Mouse (Mus musculus): ENCODE data around the gene Dusp6. TPM values are rescaled to one million over a fixed set of nuclear protein-coding genes. Genes with fewer than 3 reads are reported as not detected.

Dusp6 gene
- polyA plus RNA-seq, 1 experiment from 2014 or later: 35.2 TPM

GRCm38 (mm10) chr10:99242721-99243120, 20.3 kb upstream of the Dusp6 start:
- 75% methylated on average over 10 of the region's 10 CpGs for WGBS
- no peaks in the 10 kb centered on the region for H3K27me3 ChIP-seq (replicated peaks; ENCODE audit: control insufficient read depth, insufficient read depth, low read length)

GRCm38 (mm10) chr10:99243907-99244489, 19.0 kb upstream of the Dusp6 start:
- Histone ChIP-seq H3K4me2 (ENCODE audit: low read length) (no peak overlapping the region), H3K27me3 (replicated peaks; ENCODE audit: control insufficient read depth, insufficient read depth, low read length) (no peaks in the 10 kb centered on the region), H3K4me3 (ENCODE audit: low read length) (no peak overlapping the region), H3K4me1 (ENCODE audit: control insufficient read depth, insufficient read depth, low read depth, low read length) (no peaks in the 10 kb centered on the region), H3K36me3 (ENCODE audit: control insufficient read depth, insufficient read depth, low read length) (no peaks in the 10 kb centered on the region), H3K27ac (ENCODE audit: low read depth, low read length) (no peak overlapping the region), H3K9me3 (ENCODE audit: control insufficient read depth, low read length) (no peaks in the 10 kb centered on the region), H3K9ac (ENCODE audit: low read depth, low read length) (no peak overlapping the region)
- ATAC-seq: no peak
- 77% methylated on average over 5 of the region's 5 CpGs for WGBS

More at GRCm38 (mm10) chr10:99242721-99243120, 20.3 kb upstream of the Dusp6 start:
- Histone ChIP-seq H3K4me1 (ENCODE audit: control insufficient read depth, insufficient read depth, low read depth, low read length) (no peaks in the 10 kb centered on the region), H3K4me3 (ENCODE audit: low read length) (no peak overlapping the region), H3K27ac (ENCODE audit: low read depth, low read length) (no peak overlapping the region), H3K36me3 (ENCODE audit: control insufficient read depth, insufficient read depth, low read length) (no peaks in the 10 kb centered on the region), H3K9ac (ENCODE audit: low read depth, low read length) (no peak overlapping the region), H3K4me2 (ENCODE audit: low read length) (no peak overlapping the region), H3K9me3 (ENCODE audit: control insufficient read depth, low read length) (no peaks in the 10 kb centered on the region)
- no peak for ATAC-seq

- Histone ChIP-seq H3K4me1 (ENCODE audit: control insufficient read depth, insufficient read depth, low read depth, low read length) (no peaks in the 10 kb centered on the region), H3K4me2 (ENCODE audit: low read length) (no peak overlapping the region), H3K27ac (ENCODE audit: low read depth, low read length) (no peak overlapping the region), H3K9ac (ENCODE audit: low read depth, low read length) (no peak overlapping the region), H3K27me3 (replicated peaks; ENCODE audit: control insufficient read depth, insufficient read depth, low read length) (no peaks in the 10 kb centered on the region), H3K9me3 (ENCODE audit: control insufficient read depth, low read length) (no peaks in the 10 kb centered on the region), H3K4me3 (ENCODE audit: low read length) (no peak overlapping the region), H3K36me3 (ENCODE audit: control insufficient read depth, insufficient read depth, low read length) (no peaks in the 10 kb centered on the region)
- WGBS: 76% methylated on average over 7 of the region's 7 CpGs
- ATAC-seq: no peak
These were observed 18.3 kb upstream of the Dusp6 start for GRCm38 (mm10) chr10:99244655-99245260.

GRCm38 (mm10) chr10:99246797-99247508, 16.1 kb upstream of the Dusp6 start:
- 56% methylated on average over 20 of the region's 20 CpGs for WGBS
- peak; percentile 56 for ATAC-seq
- H3K4me1 ChIP-seq (ENCODE audit: control insufficient read depth, insufficient read depth, low read depth, low read length): no peaks in the 10 kb centered on the region

GRCm38 (mm10) chr10:99250874-99251281, 12.2 kb upstream of the Dusp6 start:
- no peak for ATAC-seq
- H3K9me3 ChIP-seq (ENCODE audit: control insufficient read depth, low read length): no peaks in the 10 kb centered on the region
- no peaks in the 10 kb centered on the region for H3K36me3 ChIP-seq (ENCODE audit: control insufficient read depth, insufficient read depth, low read length)
- H3K4me2 ChIP-seq (ENCODE audit: low read length): no peak overlapping the region
- H3K27me3 ChIP-seq (replicated peaks; ENCODE audit: control insufficient read depth, insufficient read depth, low read length): no peaks in the 10 kb centered on the region
- H3K9ac ChIP-seq (ENCODE audit: low read depth, low read length): no peak overlapping the region
- no peak overlapping the region for H3K4me3 ChIP-seq (ENCODE audit: low read length)
- no peaks in the 10 kb centered on the region for H3K4me1 ChIP-seq (ENCODE audit: control insufficient read depth, insufficient read depth, low read depth, low read length)
- no peak overlapping the region for H3K27ac ChIP-seq (ENCODE audit: low read depth, low read length)
- WGBS: 76% methylated on average over 11 of the region's 11 CpGs

More at GRCm38 (mm10) chr10:99246797-99247508, 16.1 kb upstream of the Dusp6 start:
- H3K4me3 ChIP-seq (ENCODE audit: low read length): peak overlapping the region; percentile 23
- H3K36me3 ChIP-seq (ENCODE audit: control insufficient read depth, insufficient read depth, low read length): no peaks in the 10 kb centered on the region
- H3K27me3 ChIP-seq (replicated peaks; ENCODE audit: control insufficient read depth, insufficient read depth, low read length): no peaks in the 10 kb centered on the region
- no peak overlapping the region for H3K27ac ChIP-seq (ENCODE audit: low read depth, low read length)
- H3K9me3 ChIP-seq (ENCODE audit: control insufficient read depth, low read length): no peaks in the 10 kb centered on the region
- peak overlapping the region; percentile 46 for H3K4me2 ChIP-seq (ENCODE audit: low read length)
- H3K9ac ChIP-seq (ENCODE audit: low read depth, low read length): peak overlapping the region; percentile 32; the same call in 1 of the 2 replicates

GRCm38 (mm10) chr10:99253412-99253811, 9.6 kb upstream of the Dusp6 start:
- Histone ChIP-seq H3K36me3 (ENCODE audit: control insufficient read depth, insufficient read depth, low read length) (no peaks in the 10 kb centered on the region), H3K27me3 (replicated peaks; ENCODE audit: control insufficient read depth, insufficient read depth, low read length) (no peaks in the 10 kb centered on the region), H3K4me1 (ENCODE audit: control insufficient read depth, insufficient read depth, low read depth, low read length) (no peaks in the 10 kb centered on the region), H3K27ac (ENCODE audit: low read depth, low read length) (no peak overlapping the region), H3K4me3 (ENCODE audit: low read length) (no peak overlapping the region), H3K9ac (ENCODE audit: low read depth, low read length) (no peak overlapping the region), H3K9me3 (ENCODE audit: control insufficient read depth, low read length) (no peaks in the 10 kb centered on the region), H3K4me2 (ENCODE audit: low read length) (no peak overlapping the region)
- 87% methylated on average over 2 of the region's 2 CpGs for WGBS
- ATAC-seq: no peak

GRCm38 (mm10) chr10:99255830-99256570, 7.0 kb upstream of the Dusp6 start:
- H3K9me3 ChIP-seq (ENCODE audit: control insufficient read depth, low read length): no peaks in the 10 kb centered on the region
- no peaks in the 10 kb centered on the region; the same call in 1 of the 2 replicates for H3K4me1 ChIP-seq (ENCODE audit: control insufficient read depth, insufficient read depth, low read depth, low read length)
- H3K4me3 ChIP-seq (ENCODE audit: low read length): no peak overlapping the region
- no peak overlapping the region for H3K4me2 ChIP-seq (ENCODE audit: low read length)
- ATAC-seq: no peak
- WGBS: 86% methylated on average over 10 of the region's 10 CpGs
- no peak overlapping the region for H3K27ac ChIP-seq (ENCODE audit: low read depth, low read length)
- no peaks in the 10 kb centered on the region for H3K27me3 ChIP-seq (replicated peaks; ENCODE audit: control insufficient read depth, insufficient read depth, low read length)
- H3K36me3 ChIP-seq (ENCODE audit: control insufficient read depth, insufficient read depth, low read length): no peaks in the 10 kb centered on the region
- no peak overlapping the region for H3K9ac ChIP-seq (ENCODE audit: low read depth, low read length)

- Histone ChIP-seq H3K4me2 (ENCODE audit: low read length) (no peak overlapping the region), H3K4me1 (ENCODE audit: control insufficient read depth, insufficient read depth, low read depth, low read length) (no peaks in the 10 kb centered on the region; the same call in none of the 2 replicates), H3K9ac (ENCODE audit: low read depth, low read length) (no peak overlapping the region), H3K4me3 (ENCODE audit: low read length) (no peak overlapping the region), H3K27me3 (replicated peaks; ENCODE audit: control insufficient read depth, insufficient read depth, low read length) (no peaks in the 10 kb centered on the region), H3K27ac (ENCODE audit: low read depth, low read length) (no peak overlapping the region), H3K36me3 (ENCODE audit: control insufficient read depth, insufficient read depth, low read length) (no peaks in the 10 kb centered on the region), H3K9me3 (ENCODE audit: control insufficient read depth, low read length) (no peaks in the 10 kb centered on the region)
- no peak for ATAC-seq
- 89% methylated on average over 5 of the region's 5 CpGs for WGBS
These were observed 5.5 kb upstream of the Dusp6 start for GRCm38 (mm10) chr10:99257531-99257930.

GRCm38 (mm10) chr10:99259840-99260239, 3.2 kb upstream of the Dusp6 start:
- H3K4me1 ChIP-seq (ENCODE audit: control insufficient read depth, insufficient read depth, low read depth, low read length): peaks cover under 1% of the 10 kb centered on the region
- no peak overlapping the region for H3K4me2 ChIP-seq (ENCODE audit: low read length)
- H3K27me3 ChIP-seq (replicated peaks; ENCODE audit: control insufficient read depth, insufficient read depth, low read length): no peaks in the 10 kb centered on the region
- H3K9ac ChIP-seq (ENCODE audit: low read depth, low read length): no peak overlapping the region
- H3K36me3 ChIP-seq (ENCODE audit: control insufficient read depth, insufficient read depth, low read length): no peaks in the 10 kb centered on the region
- ATAC-seq: no peak
- no peaks in the 10 kb centered on the region for H3K9me3 ChIP-seq (ENCODE audit: control insufficient read depth, low read length)
- no peak overlapping the region for H3K27ac ChIP-seq (ENCODE audit: low read depth, low read length)
- 79% methylated on average over 8 of the region's 8 CpGs for WGBS
- no peak overlapping the region for H3K4me3 ChIP-seq (ENCODE audit: low read length)
